Mouse (Mus musculus): ENCODE results near the gene Limd2. TPM values are rescaled to one million over a fixed set of nuclear protein-coding genes. Genes with fewer than 3 reads are reported as not detected.

Gene Limd2
- polyA plus RNA-seq, 1 experiment from 2014 or later = 205 TPM

DNA sequence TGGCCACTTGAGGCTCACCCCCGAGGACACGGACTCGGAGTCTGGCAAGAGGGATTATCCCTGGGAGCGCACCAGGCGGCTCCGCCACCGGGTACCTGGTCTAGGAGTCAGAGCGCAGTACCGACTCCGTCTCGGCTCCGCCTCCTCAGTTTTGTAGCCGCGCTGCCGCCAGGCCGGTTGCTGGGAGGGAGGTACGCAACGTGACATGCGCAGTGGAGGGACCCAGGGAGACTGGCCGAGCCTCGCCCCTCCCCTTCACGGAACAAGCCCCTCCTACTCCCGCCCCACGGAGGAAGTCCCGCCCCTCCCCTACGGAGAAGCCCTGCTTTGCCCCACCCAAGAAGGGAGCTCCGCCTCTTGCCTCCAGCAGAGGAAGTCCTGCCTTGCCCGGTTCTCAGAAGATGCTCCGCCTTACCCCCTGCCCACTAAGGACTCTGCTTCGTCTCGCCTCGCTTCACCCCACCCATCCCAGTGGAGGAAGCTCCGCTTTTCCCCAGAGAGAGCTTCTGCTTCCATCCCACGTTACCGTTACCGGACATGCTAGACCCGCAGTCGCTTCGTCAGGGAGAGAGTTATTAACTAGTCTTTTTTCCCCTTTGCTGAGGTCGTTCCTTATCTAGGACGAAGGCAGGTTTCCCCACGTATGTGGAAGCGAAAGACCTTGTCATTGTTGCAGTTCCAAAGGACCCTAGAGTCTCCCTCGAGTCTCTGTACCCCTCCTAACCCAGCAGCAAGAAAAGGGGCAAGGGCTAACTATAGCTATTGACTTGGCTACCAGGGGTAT, 32.9 kb upstream of the Limd2 start:
- peak overlapping the region; percentile 88 for H3K27ac ChIP-seq (ENCODE audit: low read length)
- no peaks in the 10 kb centered on the region for H3K9me3 ChIP-seq (ENCODE audit: control insufficient read depth, low read length)
- ATAC-seq = peak; percentile 96
- no peaks in the 10 kb centered on the region for H3K27me3 ChIP-seq (replicated peaks; ENCODE audit: control insufficient read depth, insufficient read depth, low read length)
- WGBS = under 1% methylated on average over 43 of the region's 44 CpGs
- H3K4me1 ChIP-seq (replicated peaks; ENCODE audit: control insufficient read depth, insufficient read depth, low read length) = peaks cover 10% of the 10 kb centered on the region
- peak overlapping the region; percentile 90 for H3K9ac ChIP-seq (replicated peaks; ENCODE audit: low read depth, low read length)
- peak overlapping the region; percentile 86 for H3K4me3 ChIP-seq (replicated peaks; ENCODE audit: low read length)
- H3K4me2 ChIP-seq (ENCODE audit: low read length) = peak overlapping the region; percentile 52
- no peaks in the 10 kb centered on the region; the same call in 1 of the 2 replicates for H3K36me3 ChIP-seq (ENCODE audit: control insufficient read depth, insufficient read depth)

GRCm38 (mm10) chr11:106192657-106193370, 32.2 kb upstream of the Limd2 start:
- peak overlapping the region; percentile 86 for H3K4me3 ChIP-seq (replicated peaks; ENCODE audit: low read length)
- peak overlapping the region; percentile 90 for H3K9ac ChIP-seq (replicated peaks; ENCODE audit: low read depth, low read length)
- H3K27me3 ChIP-seq (replicated peaks; ENCODE audit: control insufficient read depth, insufficient read depth, low read length) = no peaks in the 10 kb centered on the region
- peak; percentile 13; the same call in 1 of the 2 replicates for ATAC-seq
- H3K4me2 ChIP-seq (ENCODE audit: low read length) = peak overlapping the region; percentile 52
- H3K4me1 ChIP-seq (replicated peaks; ENCODE audit: control insufficient read depth, insufficient read depth, low read length) = peaks cover 10% of the 10 kb centered on the region
- H3K36me3 ChIP-seq (ENCODE audit: control insufficient read depth, insufficient read depth) = no peaks in the 10 kb centered on the region; the same call in 1 of the 2 replicates
- no peaks in the 10 kb centered on the region for H3K9me3 ChIP-seq (ENCODE audit: control insufficient read depth, low read length)
- peak overlapping the region; percentile 88 for H3K27ac ChIP-seq (ENCODE audit: low read length)
- 11% methylated on average over 19 of the region's 19 CpGs for WGBS

GRCm38 (mm10) chr11:106192241-106192640, 31.6 kb upstream of the Limd2 start:
- WGBS = 88% methylated on average over 5 of the region's 5 CpGs
- Histone ChIP-seq H3K4me2 (ENCODE audit: low read length) (peak overlapping the region; percentile 52), H3K27me3 (replicated peaks; ENCODE audit: control insufficient read depth, insufficient read depth, low read length) (no peaks in the 10 kb centered on the region), H3K9me3 (ENCODE audit: control insufficient read depth, low read length) (no peaks in the 10 kb centered on the region), H3K4me1 (replicated peaks; ENCODE audit: control insufficient read depth, insufficient read depth, low read length) (peaks cover 10% of the 10 kb centered on the region), H3K27ac (ENCODE audit: low read length) (no peak overlapping the region), H3K9ac (replicated peaks; ENCODE audit: low read depth, low read length) (no peak overlapping the region), H3K4me3 (replicated peaks; ENCODE audit: low read length) (peak overlapping the region; percentile 86; the same call in 1 of the 2 replicates), H3K36me3 (ENCODE audit: control insufficient read depth, insufficient read depth) (no peaks in the 10 kb centered on the region; the same call in 1 of the 2 replicates)
- ATAC-seq = no peak

GRCm38 (mm10) chr11:106191716-106192115, 31.1 kb upstream of the Limd2 start:
- H3K4me2 ChIP-seq (ENCODE audit: low read length) = no peak overlapping the region
- no peaks in the 10 kb centered on the region for H3K9me3 ChIP-seq (ENCODE audit: control insufficient read depth, low read length)
- no peaks in the 10 kb centered on the region for H3K27me3 ChIP-seq (replicated peaks; ENCODE audit: control insufficient read depth, insufficient read depth, low read length)
- no peaks in the 10 kb centered on the region for H3K36me3 ChIP-seq (ENCODE audit: control insufficient read depth, insufficient read depth)
- H3K9ac ChIP-seq (replicated peaks; ENCODE audit: low read depth, low read length) = no peak overlapping the region
- no peak overlapping the region for H3K27ac ChIP-seq (ENCODE audit: low read length)
- peaks cover 10% of the 10 kb centered on the region for H3K4me1 ChIP-seq (replicated peaks; ENCODE audit: control insufficient read depth, insufficient read depth, low read length)
- ATAC-seq = no peak
- H3K4me3 ChIP-seq (replicated peaks; ENCODE audit: low read length) = no peak overlapping the region
- WGBS = 94% methylated on average over 3 of the region's 3 CpGs

DNA sequence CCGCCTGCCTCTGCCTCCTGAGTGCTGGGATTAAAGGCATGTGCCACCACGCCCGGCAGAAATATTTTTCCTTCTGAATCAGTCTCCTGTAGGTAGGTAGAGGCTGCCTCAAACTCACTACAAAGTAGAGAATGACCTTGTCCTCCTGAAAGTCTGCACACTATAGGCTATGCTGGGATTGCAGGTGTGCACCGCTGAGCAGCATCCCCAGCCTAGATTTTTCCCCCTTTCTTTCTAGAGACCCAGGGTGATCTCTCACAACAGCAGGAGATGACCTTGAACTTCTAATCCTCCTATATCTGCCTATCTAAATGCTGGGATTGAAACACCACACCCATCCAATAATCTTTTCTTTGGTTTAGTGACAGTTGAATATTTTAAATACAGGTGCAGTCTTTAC, 26.7 kb upstream of the Limd2 start:
- H3K9me3 ChIP-seq (ENCODE audit: control insufficient read depth, low read length) = no peaks in the 10 kb centered on the region
- H3K4me2 ChIP-seq (ENCODE audit: low read length) = no peak overlapping the region
- no peak overlapping the region for H3K4me3 ChIP-seq (replicated peaks; ENCODE audit: low read length)
- no peak overlapping the region for H3K27ac ChIP-seq (ENCODE audit: low read length)
- ATAC-seq = no peak
- H3K9ac ChIP-seq (replicated peaks; ENCODE audit: low read depth, low read length) = no peak overlapping the region
- 91% methylated on average over 4 of the region's 4 CpGs for WGBS
- no peaks in the 10 kb centered on the region for H3K27me3 ChIP-seq (replicated peaks; ENCODE audit: control insufficient read depth, insufficient read depth, low read length)
- peaks cover 10% of the 10 kb centered on the region for H3K36me3 ChIP-seq (ENCODE audit: control insufficient read depth, insufficient read depth)
- peaks cover 2% of the 10 kb centered on the region; the same call in 1 of the 2 replicates for H3K4me1 ChIP-seq (replicated peaks; ENCODE audit: control insufficient read depth, insufficient read depth, low read length)

GRCm38 (mm10) chr11:106180449-106180801, 19.8 kb upstream of the Limd2 start:
- Histone ChIP-seq H3K4me3 (replicated peaks; ENCODE audit: low read length) (no peak overlapping the region), H3K9ac (replicated peaks; ENCODE audit: low read depth, low read length) (no peak overlapping the region), H3K9me3 (ENCODE audit: control insufficient read depth, low read length) (no peaks in the 10 kb centered on the region), H3K4me2 (ENCODE audit: low read length) (no peak overlapping the region), H3K27ac (ENCODE audit: low read length) (no peak overlapping the region), H3K27me3 (replicated peaks; ENCODE audit: control insufficient read depth, insufficient read depth, low read length) (no peaks in the 10 kb centered on the region), H3K36me3 (ENCODE audit: control insufficient read depth, insufficient read depth) (peaks cover 10% of the 10 kb centered on the region), H3K4me1 (replicated peaks; ENCODE audit: control insufficient read depth, insufficient read depth, low read length) (0 out of 2 replicates have a peak, but pooled peaks cover 3% of the 10 kb centered on the region)
- no peak for ATAC-seq
- 89% methylated on average over 2 of the region's 2 CpGs for WGBS

DNA sequence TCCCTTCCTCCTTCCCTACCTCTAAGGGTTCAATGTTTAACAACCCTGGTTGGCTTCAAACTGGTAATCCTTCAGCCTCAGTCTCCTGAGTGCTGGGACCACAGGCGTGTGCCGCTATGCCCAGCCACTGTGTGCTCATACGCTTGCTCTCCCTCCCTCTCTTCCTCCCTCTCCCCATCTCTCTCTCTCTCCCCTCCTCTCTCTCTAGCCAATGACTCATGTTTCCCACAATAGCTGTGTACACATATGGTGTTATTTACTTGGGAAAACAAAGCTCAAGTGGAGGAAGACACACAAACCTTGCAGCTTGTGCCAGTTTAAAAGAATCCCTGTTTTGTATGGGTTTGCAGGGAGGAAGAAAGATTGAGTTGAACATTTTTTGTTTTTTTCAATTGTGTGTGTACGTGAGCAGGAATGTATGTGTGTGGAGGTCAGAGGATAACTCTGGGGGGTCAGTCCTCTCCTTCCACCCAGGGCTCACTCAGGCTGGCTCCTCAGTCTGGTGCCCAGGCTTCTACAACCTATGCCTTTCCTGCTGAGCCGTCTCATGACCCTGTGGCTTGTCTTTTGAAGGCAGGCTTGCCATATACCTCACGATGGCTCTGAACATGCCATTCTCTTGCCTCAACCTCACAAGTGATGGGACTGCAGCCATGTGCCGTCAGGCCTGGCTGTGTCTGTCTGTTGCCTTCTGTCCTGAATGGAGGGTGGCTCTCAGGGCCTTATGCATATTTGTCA, 19.2 kb upstream of the Limd2 start:
- Histone ChIP-seq H3K4me2 (ENCODE audit: low read length) (no peak overlapping the region), H3K9ac (replicated peaks; ENCODE audit: low read depth, low read length) (no peak overlapping the region), H3K4me3 (replicated peaks; ENCODE audit: low read length) (no peak overlapping the region), H3K27me3 (replicated peaks; ENCODE audit: control insufficient read depth, insufficient read depth, low read length) (no peaks in the 10 kb centered on the region), H3K9me3 (ENCODE audit: control insufficient read depth, low read length) (no peaks in the 10 kb centered on the region), H3K27ac (ENCODE audit: low read length) (no peak overlapping the region), H3K4me1 (replicated peaks; ENCODE audit: control insufficient read depth, insufficient read depth, low read length) (0 out of 2 replicates have a peak, but pooled peaks cover 3% of the 10 kb centered on the region), H3K36me3 (ENCODE audit: control insufficient read depth, insufficient read depth) (peaks cover 10% of the 10 kb centered on the region)
- 79% methylated on average over 7 of the region's 7 CpGs for WGBS
- ATAC-seq = no peak

DNA sequence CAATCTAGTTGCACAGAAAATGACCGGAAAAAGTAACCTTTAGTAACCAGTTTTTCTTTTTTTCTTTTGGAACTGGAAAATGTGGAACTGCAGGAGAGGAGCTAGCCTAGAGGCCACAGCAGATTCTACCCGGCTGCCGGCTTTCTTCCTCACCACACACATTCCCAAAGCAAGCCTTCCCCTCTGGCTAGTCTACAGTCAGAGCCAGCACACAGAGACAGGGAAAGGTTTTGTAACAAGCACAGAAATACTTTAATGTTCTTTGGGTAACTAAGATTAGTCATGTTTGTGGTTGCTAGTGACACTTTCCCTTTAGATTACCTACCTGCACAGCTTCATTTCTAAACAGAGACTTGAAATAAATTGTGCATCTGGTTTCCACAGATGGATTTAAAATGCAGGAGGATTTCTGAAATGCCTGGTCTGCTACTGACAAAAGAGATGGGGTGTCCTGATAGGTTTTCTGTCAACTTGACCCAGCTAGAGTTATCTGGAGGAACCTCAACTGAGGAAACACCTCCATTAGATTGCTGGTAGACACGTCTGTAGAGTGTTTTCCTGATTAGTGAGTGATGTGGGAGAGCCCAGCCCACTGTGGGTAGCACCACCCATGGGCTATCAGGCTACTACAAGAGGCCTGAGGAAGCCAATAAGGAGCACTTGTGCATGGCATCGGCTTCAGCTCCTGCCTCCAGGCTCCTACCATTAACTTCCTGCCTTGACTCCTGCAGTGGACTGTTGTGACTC, 17.5 kb upstream of the Limd2 start:
- 0 out of 2 replicates have a peak, but pooled peaks cover 3% of the 10 kb centered on the region for H3K4me1 ChIP-seq (replicated peaks; ENCODE audit: control insufficient read depth, insufficient read depth, low read length)
- H3K9ac ChIP-seq (replicated peaks; ENCODE audit: low read depth, low read length) = no peak overlapping the region
- no peak overlapping the region for H3K4me2 ChIP-seq (ENCODE audit: low read length)
- H3K9me3 ChIP-seq (ENCODE audit: control insufficient read depth, low read length) = no peaks in the 10 kb centered on the region
- no peak overlapping the region for H3K27ac ChIP-seq (ENCODE audit: low read length)
- peaks cover 3% of the 10 kb centered on the region; the same call in 1 of the 2 replicates for H3K36me3 ChIP-seq (ENCODE audit: control insufficient read depth, insufficient read depth)
- no peaks in the 10 kb centered on the region for H3K27me3 ChIP-seq (replicated peaks; ENCODE audit: control insufficient read depth, insufficient read depth, low read length)
- H3K4me3 ChIP-seq (replicated peaks; ENCODE audit: low read length) = no peak overlapping the region
- no peak for ATAC-seq
- WGBS = 83% methylated on average over 5 of the region's 5 CpGs

Data from forebrain, embryonic 16.5 days (tissue).